Mouse (Mus musculus): ENCODE measurements at regions not wholly inside any gene's neighbourhood (a gene's known extent, or its start where the extent isn't known, plus 50 kb on each side); places are given as distances from the start of the nearest gene placed in this dataset.

- CTCF ChIA-PET = no interaction called here
- in situ Hi-C loops (cut with MboI; ENCODE audit: low pct_unique_long_range_greater_than_20kb) = no loop called here
- POLR2A ChIA-PET = no interaction called here
- ATAC-seq = no peak
- peaks cover 5% of the 10 kb centered on the region for H3K27me3 ChIP-seq
- no peak for DNase-seq (ENCODE audit: low read depth, low spot score)
- TF ChIP-seq CTCF (IDR thresholded peaks at IDR 0.05) = no peak
Measured at GRCm38 (mm10) chr11:114261959-114262358, 195.1 kb upstream of the Sdk2 start.

- DNase-seq (ENCODE audit: low read depth, low spot score) (no peak), ATAC-seq (no peak)
- no peak for TF ChIP-seq CTCF (IDR thresholded peaks at IDR 0.05)
- H3K27me3 ChIP-seq = peaks cover 5% of the 10 kb centered on the region
- in situ Hi-C loops (cut with MboI; ENCODE audit: low pct_unique_long_range_greater_than_20kb) = no loop called here
- POLR2A ChIA-PET = no interaction called here
- CTCF ChIA-PET = no interaction called here
Measured at GRCm38 (mm10) chr11:114258218-114258617, 191.4 kb upstream of the Sdk2 start.

DNA sequence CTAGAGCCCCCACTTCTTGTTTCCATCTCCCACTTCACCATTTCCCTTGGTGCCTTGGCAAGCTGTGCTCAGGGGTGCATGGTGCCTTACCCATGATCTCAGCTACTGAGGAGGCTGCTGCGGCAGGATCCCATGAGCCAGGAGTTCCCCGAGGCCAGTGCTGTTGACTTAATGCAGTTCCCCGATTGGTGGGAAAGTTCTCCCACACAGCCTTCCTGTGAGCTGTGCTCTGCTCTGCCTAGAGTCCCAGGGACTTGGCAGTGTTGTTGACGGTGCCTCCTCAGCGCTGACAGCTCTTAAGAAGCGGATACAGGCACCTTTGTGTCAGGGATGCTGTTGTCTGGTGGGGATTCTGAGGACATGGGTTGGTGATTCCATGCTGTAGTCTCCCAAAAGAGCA, 190.9 kb upstream of the Sdk2 start:
- CTCF ChIA-PET = no interaction called here
- POLR2A ChIA-PET = no interaction called here
- DNase-seq (ENCODE audit: low read depth, low spot score) = no peak
- TF ChIP-seq CTCF (IDR thresholded peaks at IDR 0.05) = no peak
- H3K27me3 ChIP-seq = peaks cover 5% of the 10 kb centered on the region
- in situ Hi-C loops (cut with MboI; ENCODE audit: low pct_unique_long_range_greater_than_20kb) = no loop called here
- ATAC-seq = no peak

DNA sequence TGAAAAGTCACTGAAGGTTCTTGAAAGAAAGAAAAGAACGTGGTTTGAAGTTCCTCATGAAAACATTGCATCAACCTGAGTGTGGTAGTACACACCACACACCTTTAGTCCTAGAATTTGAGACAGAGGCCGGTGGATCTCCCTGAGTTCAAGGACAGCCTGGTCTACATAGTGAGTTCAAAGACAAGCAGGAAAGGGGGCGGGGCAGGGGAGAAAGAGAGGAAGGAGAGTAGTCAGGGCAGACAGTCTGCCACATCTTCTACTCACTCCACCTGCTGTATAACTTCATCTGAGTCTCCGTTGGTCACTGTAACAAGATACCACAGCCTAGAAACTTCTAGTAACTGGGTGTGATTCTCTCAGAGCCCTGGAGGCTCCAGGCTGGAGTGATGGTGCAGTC, 190.2 kb upstream of the Sdk2 start:
- peaks cover 5% of the 10 kb centered on the region for H3K27me3 ChIP-seq
- no peak for TF ChIP-seq CTCF (IDR thresholded peaks at IDR 0.05)
- ChIA-PET CTCF (no interaction called here), POLR2A (no interaction called here)
- in situ Hi-C loops (cut with MboI; ENCODE audit: low pct_unique_long_range_greater_than_20kb) = no loop called here
- ATAC-seq (no peak), DNase-seq (ENCODE audit: low read depth, low spot score) (no peak)

DNA sequence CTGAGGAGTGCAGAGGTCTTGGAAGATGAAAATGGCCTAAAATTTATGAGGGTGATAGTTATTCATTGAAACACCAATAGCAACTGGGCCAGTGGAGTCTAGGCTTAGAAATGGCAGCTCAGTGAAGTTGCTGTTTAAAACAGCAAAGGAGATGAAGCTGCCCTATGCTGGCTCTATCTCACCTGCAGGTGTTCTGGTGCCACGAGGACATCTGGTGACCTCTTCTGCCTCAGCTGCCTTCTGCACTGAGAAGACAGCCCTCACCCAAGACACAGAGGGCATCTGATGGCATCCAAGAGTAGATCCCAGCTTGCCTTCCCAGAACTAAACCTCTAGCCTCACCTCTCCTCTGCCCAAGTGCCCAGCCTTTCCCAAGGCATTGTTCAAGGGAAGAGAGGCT, 187.5 kb upstream of the Sdk2 start:
- no peaks in the 10 kb centered on the region for H3K27me3 ChIP-seq
- ChIA-PET CTCF (no interaction called here), POLR2A (no interaction called here)
- no peak for DNase-seq (ENCODE audit: low read depth, low spot score)
- no peak for ATAC-seq
- in situ Hi-C loops (cut with MboI; ENCODE audit: low pct_unique_long_range_greater_than_20kb) = no loop called here
- TF ChIP-seq CTCF (IDR thresholded peaks at IDR 0.05) = no peak

DNA sequence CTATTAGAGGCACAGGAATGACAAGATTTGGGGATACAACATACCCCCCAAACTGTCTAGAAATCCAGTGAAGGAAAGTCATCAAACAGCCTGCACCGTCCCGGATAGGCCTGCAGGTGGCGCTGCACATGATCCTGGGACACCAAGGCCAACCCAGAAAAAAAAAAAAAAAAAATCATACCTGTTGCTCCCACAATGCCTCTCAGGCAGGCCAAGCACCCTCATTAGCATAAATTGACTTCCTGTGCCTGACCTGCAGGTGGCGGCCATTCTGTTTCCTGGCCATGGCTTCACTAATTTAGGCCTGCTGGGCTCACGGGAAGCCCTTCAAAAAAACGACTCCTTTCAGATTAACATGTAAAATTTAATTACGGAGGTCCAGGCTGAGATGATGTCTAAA, 184.8 kb upstream of the Sdk2 start:
- TF ChIP-seq CTCF (IDR thresholded peaks at IDR 0.05) = peak; percentile 61
- ChIA-PET POLR2A (interaction anchor here (0.6 kb wide), 1 partner anchor 1538 kb away, joined by 3 read pairs; no protein-coding TSS in a partner anchor), CTCF (interaction anchor here (1.7 kb wide), 1 partner anchor 9 kb away, joined by 4 read pairs; no protein-coding TSS in a partner anchor)
- DNase-seq (ENCODE audit: low read depth, low spot score) = no peak
- in situ Hi-C loops (cut with MboI; ENCODE audit: low pct_unique_long_range_greater_than_20kb) = no loop called here
- H3K27me3 ChIP-seq = no peaks in the 10 kb centered on the region
- no peak for ATAC-seq

GRCm38 (mm10) chr11:114249215-114249614, 182.4 kb upstream of the Sdk2 start:
- no peak for ATAC-seq
- no peak for TF ChIP-seq CTCF (IDR thresholded peaks at IDR 0.05)
- H3K27me3 ChIP-seq = no peaks in the 10 kb centered on the region
- in situ Hi-C loops (cut with MboI; ENCODE audit: low pct_unique_long_range_greater_than_20kb) = no loop called here
- no peak for DNase-seq (ENCODE audit: low read depth, low spot score)
- ChIA-PET CTCF (no interaction called here), POLR2A (no interaction called here)

- ATAC-seq (no peak), DNase-seq (ENCODE audit: low read depth, low spot score) (no peak)
- H3K27me3 ChIP-seq = peaks cover 6% of the 10 kb centered on the region
- in situ Hi-C loops (cut with MboI; ENCODE audit: low pct_unique_long_range_greater_than_20kb) = no loop called here
- TF ChIP-seq CTCF (IDR thresholded peaks at IDR 0.05) = no peak
- POLR2A ChIA-PET = no interaction called here
- CTCF ChIA-PET = no interaction called here
Measured at GRCm38 (mm10) chr11:114248261-114248898, 181.5 kb upstream of the Sdk2 start.

DNA sequence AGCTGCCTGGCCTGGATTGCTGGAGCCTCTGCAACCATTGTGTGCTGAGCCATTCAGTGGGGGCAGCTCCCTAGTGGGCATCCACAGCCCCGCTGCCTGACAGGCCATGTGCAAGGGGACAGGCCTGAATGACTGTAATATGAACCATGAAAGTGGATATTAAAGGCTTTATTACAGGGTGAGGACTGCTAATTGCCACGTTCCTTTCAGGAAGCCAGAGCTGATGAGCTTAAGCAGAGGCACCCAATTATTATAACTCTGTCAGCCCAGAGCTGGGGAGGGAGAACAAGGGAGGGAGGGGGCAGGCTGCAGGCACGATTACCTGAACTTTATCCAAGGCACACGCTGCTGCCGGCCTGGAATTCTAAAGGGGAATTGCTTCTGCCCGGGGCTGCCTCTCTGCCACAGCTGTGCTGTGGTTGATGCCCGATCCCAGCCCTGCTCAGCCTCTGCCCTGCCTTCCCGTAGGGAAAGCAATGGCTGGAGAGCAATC, 172.5 kb upstream of the Sdk2 start:
- CTCF ChIA-PET = no interaction called here
- no peak for DNase-seq (ENCODE audit: low read depth, low spot score)
- in situ Hi-C loops (cut with MboI; ENCODE audit: low pct_unique_long_range_greater_than_20kb) = no loop called here

GRCm38 (mm10) chr11:114238801-114239200, 172.0 kb upstream of the Sdk2 start:
- ChIA-PET CTCF (no interaction called here), POLR2A (no interaction called here)
- ATAC-seq = no peak
- TF ChIP-seq CTCF (IDR thresholded peaks at IDR 0.05) = no peak
- no peak for DNase-seq (ENCODE audit: low read depth, low spot score)
- in situ Hi-C loops (cut with MboI; ENCODE audit: low pct_unique_long_range_greater_than_20kb) = no loop called here
- H3K27me3 ChIP-seq = peaks cover 10% of the 10 kb centered on the region

More for the DNA sequence above, 172.5 kb upstream of the Sdk2 start:
- no peak for ATAC-seq
- TF ChIP-seq CTCF (IDR thresholded peaks at IDR 0.05) = no peak
- POLR2A ChIA-PET = no interaction called here
- H3K27me3 ChIP-seq = peaks cover 12% of the 10 kb centered on the region

DNA sequence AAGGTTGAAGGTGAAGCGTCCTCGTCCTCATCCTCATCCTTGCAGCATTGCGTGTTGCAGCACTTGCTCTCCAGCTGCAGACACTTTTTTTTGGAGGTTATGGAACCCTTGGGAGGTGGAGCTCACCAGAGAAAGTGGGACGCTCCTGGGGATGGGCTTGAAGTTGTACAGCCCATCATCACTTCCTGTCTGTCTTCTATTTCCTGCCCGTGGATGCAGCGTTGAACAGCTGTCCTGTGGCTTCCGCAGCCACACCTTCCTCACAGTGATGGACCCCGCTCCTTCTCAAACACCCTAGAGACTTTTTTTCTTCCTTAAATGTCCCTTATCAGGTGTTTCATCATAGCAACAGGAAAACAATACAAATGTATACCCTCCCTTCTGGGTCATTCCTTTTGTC, 171.5 kb upstream of the Sdk2 start:
- ChIA-PET POLR2A (no interaction called here), CTCF (no interaction called here)
- TF ChIP-seq CTCF (IDR thresholded peaks at IDR 0.05) = no peak
- in situ Hi-C loops (cut with MboI; ENCODE audit: low pct_unique_long_range_greater_than_20kb) = no loop called here
- no peak for ATAC-seq
- H3K27me3 ChIP-seq = peaks cover 6% of the 10 kb centered on the region
- no peak for DNase-seq (ENCODE audit: low read depth, low spot score)

- no peak for TF ChIP-seq CTCF (IDR thresholded peaks at IDR 0.05)
- DNase-seq (ENCODE audit: low read depth, low spot score) (no peak), ATAC-seq (no peak)
- in situ Hi-C loops (cut with MboI; ENCODE audit: low pct_unique_long_range_greater_than_20kb) = no loop called here
- ChIA-PET POLR2A (no interaction called here), CTCF (no interaction called here)
- peaks cover 4% of the 10 kb centered on the region for H3K27me3 ChIP-seq
Measured at GRCm38 (mm10) chr11:114234542-114234910, 167.7 kb upstream of the Sdk2 start.
